28 mouse cellular contexts compared by ENCODE assay signal in the genomic region with DNA sequence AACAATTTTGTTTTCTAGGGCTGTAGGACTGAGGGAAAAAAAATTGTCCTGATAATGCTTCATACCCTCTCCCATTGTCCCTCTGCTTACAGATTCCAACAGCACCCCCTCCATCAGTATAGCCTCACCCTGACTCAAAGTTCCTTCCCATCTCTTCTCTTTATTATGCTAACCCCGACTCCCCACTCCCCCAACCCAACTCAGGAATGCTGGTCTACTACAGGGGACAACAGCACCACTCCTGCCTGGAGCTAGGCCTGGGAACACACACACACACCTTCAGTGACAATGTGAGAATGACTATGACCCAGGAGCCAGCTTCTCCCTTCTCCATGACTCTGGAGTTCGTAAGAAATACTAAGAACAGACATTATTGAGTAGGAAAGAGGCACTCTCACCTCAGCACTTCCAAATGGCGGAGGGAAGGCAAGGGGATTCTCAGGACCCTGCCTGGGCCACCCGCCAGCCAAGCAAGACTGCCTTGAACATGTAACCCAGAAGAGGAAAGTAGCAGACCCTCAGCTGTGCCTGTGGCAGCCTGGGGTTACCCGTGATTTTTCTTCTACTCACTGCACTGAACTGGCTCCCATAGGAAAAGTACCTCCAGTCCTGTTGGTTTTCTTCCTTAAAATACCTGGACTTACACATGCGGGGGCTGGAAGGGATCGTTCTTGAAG.
DNase-seq lines count a peak whose midpoint lies in the region; ATAC-seq lines count a peak whose summit lies in the region.
"Had no signal": no experiment of that assay in that cellular context is flagged by ENCODE, and none has a peak within 500 bp of the region (broad histone marks: within the 10 kb centered on the region; RNA-seq: fewer than 3 reads in every experiment).

No protein-coding gene starts in this region.

- peak overlapping the region; percentile 24; the same call in 1 of the 2 replicates for H3K27ac ChIP-seq in heart, embryonic 12.5 days (ENCODE audit: poor library complexity, severe bottlenecking)
- H3K27ac ChIP-seq in midbrain, embryonic 11.5 days (ENCODE audit: low read depth, low read length), result no peak overlapping the region
- no peak overlapping the region for H3K27ac ChIP-seq in midbrain, embryonic 16.5 days (ENCODE audit: low read length)
- H3K27ac ChIP-seq: forebrain, embryonic 13.5 days; hindbrain, embryonic 12.5 days; layer of hippocampus, adult 2 months; limb, embryonic 10.5 days; limb, embryonic 15.5 days; liver, embryonic 13.5 days; midbrain, embryonic 13.5 days had no signal

- no peaks in the 10 kb centered on the region for H3K27me3 ChIP-seq in heart, embryonic 12.5 days (replicated peaks)
- H3K27me3 ChIP-seq in midbrain, embryonic 11.5 days (ENCODE audit: control insufficient read depth, insufficient read depth, low read length), result no peaks in the 10 kb centered on the region
- H3K27me3 ChIP-seq in midbrain, embryonic 16.5 days (ENCODE audit: control insufficient read depth, insufficient read depth, low read depth, low read length), result no peaks in the 10 kb centered on the region
- H3K27me3 ChIP-seq: forebrain, embryonic 13.5 days; hindbrain, embryonic 12.5 days; limb, embryonic 15.5 days; midbrain, embryonic 13.5 days had no signal

- no peak overlapping the region for H3K4me3 ChIP-seq in heart, embryonic 12.5 days
- H3K4me3 ChIP-seq in midbrain, embryonic 11.5 days (ENCODE audit: low read depth, low read length), result no peak overlapping the region
- H3K4me3 ChIP-seq in midbrain, embryonic 16.5 days (ENCODE audit: low read depth, low read length), result no peak overlapping the region
- H3K4me3 ChIP-seq: erythroblast, embryonic 14.5 days; forebrain, embryonic 13.5 days; hindbrain, embryonic 12.5 days; layer of hippocampus, adult 2 months; limb, embryonic 10.5 days; limb, embryonic 15.5 days; liver, embryonic 13.5 days; megakaryocyte, embryonic 14.5 days; midbrain, embryonic 13.5 days had no signal

- H3K4me2 ChIP-seq in heart, embryonic 12.5 days, result no peak overlapping the region
- no peak overlapping the region for H3K4me2 ChIP-seq in midbrain, embryonic 11.5 days
- H3K4me2 ChIP-seq in midbrain, embryonic 16.5 days (ENCODE audit: low read length), result no peak overlapping the region
- H3K4me2 ChIP-seq: forebrain, embryonic 13.5 days; heart, embryonic 11.5 days; hindbrain, embryonic 12.5 days; limb, embryonic 15.5 days; liver, embryonic 13.5 days; midbrain, embryonic 13.5 days had no signal

- no peaks in the 10 kb centered on the region for H3K9me3 ChIP-seq in heart, embryonic 12.5 days (replicated peaks)
- H3K9me3 ChIP-seq in midbrain, embryonic 11.5 days (ENCODE audit: control insufficient read depth, low read length), result no peaks in the 10 kb centered on the region
- H3K9me3 ChIP-seq in midbrain, embryonic 16.5 days (replicated peaks; ENCODE audit: control insufficient read depth, low read length, poor library complexity, severe bottlenecking), result no peaks in the 10 kb centered on the region
- H3K9me3 ChIP-seq: forebrain, embryonic 13.5 days; G1E; hindbrain, embryonic 12.5 days; limb, embryonic 10.5 days; limb, embryonic 15.5 days; liver, embryonic 13.5 days; megakaryocyte, embryonic 14.5 days; midbrain, embryonic 13.5 days had no signal

- peaks cover 79% of the 10 kb centered on the region for H3K4me1 ChIP-seq in heart, embryonic 12.5 days (replicated peaks)
- H3K4me1 ChIP-seq in midbrain, embryonic 11.5 days (ENCODE audit: control insufficient read depth, insufficient read depth, low read length), result peaks cover 4% of the 10 kb centered on the region
- peaks cover 21% of the 10 kb centered on the region for H3K4me1 ChIP-seq in midbrain, embryonic 16.5 days (ENCODE audit: control insufficient read depth, insufficient read depth, low read length)

- H3K36me3 ChIP-seq in heart, embryonic 12.5 days, result peaks cover 6% of the 10 kb centered on the region; the same call in 1 of the 2 replicates
- H3K36me3 ChIP-seq in midbrain, embryonic 11.5 days (ENCODE audit: control insufficient read depth, insufficient read depth, low read length), result no peaks in the 10 kb centered on the region
- 0 out of 2 replicates have a peak, but pooled peaks cover 3% of the 10 kb centered on the region for H3K36me3 ChIP-seq in midbrain, embryonic 16.5 days (ENCODE audit: control insufficient read depth, insufficient read depth, low read length)
- H3K36me3 ChIP-seq: G1E; hindbrain, embryonic 12.5 days; limb, embryonic 10.5 days; limb, embryonic 15.5 days; liver, embryonic 13.5 days; midbrain, embryonic 13.5 days had no signal

- ATAC-seq in heart, embryonic 12.5 days (ENCODE audit: insufficient number of reproducible peaks, low FRiP score), result no peak
- no peak for ATAC-seq in midbrain, embryonic 11.5 days (ENCODE audit: low FRiP score)
- no peak for ATAC-seq in midbrain, embryonic 16.5 days
- ATAC-seq: forebrain, embryonic 13.5 days; intestine, embryonic 16.5 days; lung, postnatal 0 days; midbrain, embryonic 13.5 days had no signal

- H3K9ac ChIP-seq in heart, embryonic 12.5 days, result no peak overlapping the region
- H3K9ac ChIP-seq in midbrain, embryonic 11.5 days (ENCODE audit: low read length), result no peak overlapping the region
- H3K9ac ChIP-seq in midbrain, embryonic 16.5 days (ENCODE audit: low read depth, low read length), result no peak overlapping the region
- H3K9ac ChIP-seq: forebrain, embryonic 13.5 days; hindbrain, embryonic 12.5 days; limb, embryonic 15.5 days; liver, embryonic 13.5 days; midbrain, embryonic 13.5 days had no signal

- 67% methylated on average over 7 of the region's 7 CpGs for WGBS in heart, embryonic 12.5 days
- WGBS in midbrain, embryonic 11.5 days, result 82% methylated on average over 7 of the region's 7 CpGs
- WGBS in midbrain, embryonic 16.5 days, result 77% methylated on average over 7 of the region's 7 CpGs

- peak; percentile 47 to 57 for DNase-seq in cerebellum, postnatal 10 days
- DNase-seq in cerebellum, adult 11 months, result no peak
- no peak for DNase-seq in heart, adult 18-20 months
- peak; percentile 66 for DNase-seq in midbrain, embryonic 11.5 days (ENCODE audit: low spot score, missing footprints)
- peak; percentile 81 for DNase-seq in ZHBTc4 (ENCODE audit: low read depth, low spot score)
- DNase-seq in adrenal gland, postnatal 25 days, result no peak
- DNase-seq: adrenal gland, adult 2 months; gastrocnemius, postnatal 14 days; kidney, adult 8-10 months; liver, embryonic 13.5 days; lung, adult 18-20 months; lung, postnatal 4 days; right cerebral cortex, postnatal 14 days; thymus, postnatal 4 days had no signal

Comparison
In these comparisons a context has a peak if more than half of its experiments do, and no peak if none do; other contexts are left out.
1. DNase-seq: peak in cerebellum, postnatal 10 days (2 of 2), midbrain, embryonic 11.5 days (single experiment) and ZHBTc4 (single experiment); none in cerebellum, adult 11 months (single experiment), heart, adult 18-20 months (0 of 2) and adrenal gland, postnatal 25 days (single experiment).